Mouse (Mus musculus) C3H10T1/2 (cell line): ENCODE data around the gene 2300003K06Rik. TPM values are rescaled to one million over a fixed set of nuclear protein-coding genes. Genes with fewer than 3 reads are reported as not detected.

Experiments used
- polyA plus RNA-seq, 2 experiments: library from polyadenylated mRNA; unstranded; fragments of >200 nt; fragmentation: generic; extraction: Trizol; gene quantifications; one replicate each; pipeline ENCODE4 v1.2.1; 2012; ENCODE audit warnings: missing spikeins in 2 of 2

The 2300003K06Rik gene
- not detected for polyA plus RNA-seq

GRCm38 (mm10) chr11:99837966-99838365, at the start of gene 2300003K06Rik:
Gene 2300003K06Rik (minus strand): TSS chr11:99838066.

GRCm38 (mm10) chr11:99878887-99879286, 41.0 kb upstream of the 2300003K06Rik start, which contains the start of gene Gm11567:
Gene Gm11567 (plus strand): TSS chr11:99879187.

GRCm38 (mm10) chr11:99873089-99873488, 35.2 kb upstream of the 2300003K06Rik start, which contains the start of gene Krtap9-1:
Gene Krtap9-1 (plus strand): TSS chr11:99873389.

GRCm38 (mm10) chr11:99864176-99864575, 26.3 kb upstream of the 2300003K06Rik start, which contains the start of gene Gm11559:
Gene Gm11559 (plus strand): TSS chr11:99864476.

GRCm38 (mm10) chr11:99857617-99858016, 19.8 kb upstream of the 2300003K06Rik start, which contains the start of gene Gm11568:
Gene Gm11568 (plus strand): TSS chr11:99857917.

GRCm38 (mm10) chr11:99851508-99851907, 13.6 kb upstream of the 2300003K06Rik start, which contains the start of gene Krtap4-16:
Gene Krtap4-16 (minus strand): TSS chr11:99851608.

GRCm38 (mm10) chr11:99815566-99815965, 22.3 kb downstream of the 2300003K06Rik start, which contains the start of gene Gm11564:
Gene Gm11564 (minus strand): TSS chr11:99815666.

GRCm38 (mm10) chr11:99809792-99810191, 28.1 kb downstream of the 2300003K06Rik start, which contains the start of gene Krtap4-13:
Gene Krtap4-13 (minus strand): TSS chr11:99809892.

GRCm38 (mm10) chr11:99804346-99804745, 33.5 kb downstream of the 2300003K06Rik start, which contains the start of gene Gm11554:
Gene Gm11554 (minus strand): TSS chr11:99804446.

GRCm38 (mm10) chr11:99798832-99799231, 39.0 kb downstream of the 2300003K06Rik start, which contains the start of gene Gm11569:
Gene Gm11569 (minus strand): TSS chr11:99798932.

GRCm38 (mm10) chr11:99793367-99793766, 44.5 kb downstream of the 2300003K06Rik start, which contains the start of gene Gm11596:
Gene Gm11596 (minus strand): TSS chr11:99793467.

Other genes with a start within 250 kb of the 2300003K06Rik start
- not detected for gene Krtap1-3, start 246.7 kb downstream of the 2300003K06Rik start, polyA plus RNA-seq
- gene Krtap9-3, start 240.0 kb downstream of the 2300003K06Rik start, polyA plus RNA-seq = not detected
- not detected for gene Gm11938, start 234.8 kb downstream of the 2300003K06Rik start, polyA plus RNA-seq
- not detected for gene Gm11937, start 227.9 kb downstream of the 2300003K06Rik start, polyA plus RNA-seq
- gene Krtap2-4, start 223.2 kb downstream of the 2300003K06Rik start, polyA plus RNA-seq = not detected
- gene Gm11562, start 217.6 kb downstream of the 2300003K06Rik start, polyA plus RNA-seq = not detected
- not detected for gene Krtap4-1, start 209.8 kb downstream of the 2300003K06Rik start, polyA plus RNA-seq
- not detected for gene Krtap4-2, start 203.0 kb downstream of the 2300003K06Rik start, polyA plus RNA-seq
- not detected for gene Krtap4-7, start 194.0 kb downstream of the 2300003K06Rik start, polyA plus RNA-seq
- gene Gm11555, start 187.8 kb downstream of the 2300003K06Rik start, polyA plus RNA-seq = not detected
- gene Gm11563, start 179.1 kb downstream of the 2300003K06Rik start, polyA plus RNA-seq = not detected
- not detected for gene Krtap4-6, start 172.1 kb downstream of the 2300003K06Rik start, polyA plus RNA-seq
- gene Gm14190, start 147.3 kb downstream of the 2300003K06Rik start, polyA plus RNA-seq = not detected
- gene Gm14180, start 103.8 kb downstream of the 2300003K06Rik start, polyA plus RNA-seq = not detected
- not detected for gene Gm11595, start 65.2 kb downstream of the 2300003K06Rik start, polyA plus RNA-seq
- not detected for gene Krtap4-8, start 57.4 kb downstream of the 2300003K06Rik start, polyA plus RNA-seq
- not detected for gene Krtap4-9, start 52.9 kb downstream of the 2300003K06Rik start, polyA plus RNA-seq
- gene Gm11596, start 44.6 kb downstream of the 2300003K06Rik start, polyA plus RNA-seq = not detected
- not detected for gene Gm11569, start 39.1 kb downstream of the 2300003K06Rik start, polyA plus RNA-seq
- not detected for gene Gm11554, start 33.6 kb downstream of the 2300003K06Rik start, polyA plus RNA-seq
- gene Krtap4-13, start 28.2 kb downstream of the 2300003K06Rik start, polyA plus RNA-seq = not detected
- gene Gm11564, start 22.4 kb downstream of the 2300003K06Rik start, polyA plus RNA-seq = not detected
- gene Krtap4-16, start 13.5 kb upstream of the 2300003K06Rik start, polyA plus RNA-seq = not detected
- not detected for gene Gm11568, start 19.9 kb upstream of the 2300003K06Rik start, polyA plus RNA-seq
- gene Gm11559, start 26.4 kb upstream of the 2300003K06Rik start, polyA plus RNA-seq = not detected
- gene Krtap9-1, start 35.3 kb upstream of the 2300003K06Rik start, polyA plus RNA-seq = not detected
- gene Gm11567, start 41.1 kb upstream of the 2300003K06Rik start, polyA plus RNA-seq = not detected
- gene Krtap31-1, start 69.9 kb upstream of the 2300003K06Rik start, polyA plus RNA-seq = not detected
- not detected for gene Gm11565, start 76.7 kb upstream of the 2300003K06Rik start, polyA plus RNA-seq
- not detected for gene Krtap31-2, start 98.2 kb upstream of the 2300003K06Rik start, polyA plus RNA-seq
- gene Krtap9-5, start 110.4 kb upstream of the 2300003K06Rik start, polyA plus RNA-seq = not detected
- gene Krtap29-1, start 141.0 kb upstream of the 2300003K06Rik start, polyA plus RNA-seq = not detected
- not detected for gene Krtap16-1, start 148.5 kb upstream of the 2300003K06Rik start, polyA plus RNA-seq
- not detected for gene Krtap17-1, start 155.9 kb upstream of the 2300003K06Rik start, polyA plus RNA-seq
- gene Krt33a, start 178.1 kb upstream of the 2300003K06Rik start, polyA plus RNA-seq = not detected
- under 1 TPM in 1 of 2 experiments, not detected in 1; 0.05 TPM for gene Krt33b, start 191.8 kb upstream of the 2300003K06Rik start, polyA plus RNA-seq
- not detected for gene Krt34, start 203.5 kb upstream of the 2300003K06Rik start, polyA plus RNA-seq
- not detected for gene Krt31, start 212.5 kb upstream of the 2300003K06Rik start, polyA plus RNA-seq